Mouse (Mus musculus) hindbrain, embryonic 16.5 days (tissue): ENCODE results near the gene Mcm9. TPM values are rescaled to one million over a fixed set of nuclear protein-coding genes. Genes with fewer than 3 reads are reported as not detected.
A peak's percentile ranks its signal among the peaks of the same experiment; 100 is the strongest.

Experiments used
- ATAC-seq: fragments of 200-750 bp; cut with Nextera tagmentation; 2 replicates; pipeline ENCODE4 v1.8.0; 2017; ENCODE audit warnings: moderate TSS enrichment, moderate library complexity
- H3K27ac ChIP-seq: fragments of 300-500 bp; sonication (generic); 2 replicates; pipeline ENCODE4 v1.5.1; 2014; ENCODE audit warnings: low read depth, mild to moderate bottlenecking, control low read depth, low read length, moderate library complexity
- H3K27me3 ChIP-seq: fragments of 300-500 bp; sonication (generic); replicated peaks from 2 replicates; pipeline ENCODE4 v1.6.1; 2014; ENCODE audit warnings: low read length; ENCODE audit not compliant: control insufficient read depth, insufficient read depth
- H3K36me3 ChIP-seq: fragments of 300-500 bp; sonication (generic); 2 replicates; pipeline ENCODE4 v1.6.1; 2014; ENCODE audit warnings: mild to moderate bottlenecking, low read length, moderate library complexity, mixed read lengths; ENCODE audit not compliant: control insufficient read depth, insufficient read depth
- H3K4me1 ChIP-seq: fragments of 300-500 bp; sonication (generic); 2 replicates; pipeline ENCODE4 v1.6.1; 2014; ENCODE audit warnings: low read depth, low read length; ENCODE audit not compliant: control insufficient read depth, insufficient read depth
- H3K4me2 ChIP-seq: fragments of 300-500 bp; sonication (generic); 2 replicates; pipeline ENCODE4 v1.6.1; 2014; ENCODE audit warnings: mild to moderate bottlenecking, low read length, control low read depth, moderate library complexity
- H3K4me3 ChIP-seq: fragments of 300-500 bp; sonication (generic); 2 replicates; pipeline ENCODE4 v1.5.1; 2014; ENCODE audit warnings: mild to moderate bottlenecking, low read length, control low read depth, moderate library complexity
- H3K9ac ChIP-seq: fragments of 300-500 bp; sonication (generic); 2 replicates; pipeline ENCODE4 v1.6.1; 2014; ENCODE audit warnings: low read depth, mild to moderate bottlenecking, control low read depth, low read length, moderate library complexity
- H3K9me3 ChIP-seq: fragments of 300-500 bp; sonication (generic); 2 replicates; pipeline ENCODE4 v1.6.1; 2014; ENCODE audit warnings: mild to moderate bottlenecking, low read length, moderate library complexity; ENCODE audit not compliant: control insufficient read depth
- WGBS: fragments of 180-500 bp; shearing (Covaris S2); extraction: QIAGEN DNeasy Blood & Tissue Kit; methylation state at CpG from one replicate; pipeline ENCODE4 v1.1.7; 2014; 5-methylcytosine and 5-hydroxymethylcytosine counted together
- polyA plus RNA-seq: library from polyadenylated mRNA; unstranded; fragments of >200 nt; fragmentation: Nextera tagmentation; extraction: Ambion mirVana; gene quantifications from 2 replicates; pipeline ENCODE4 v1.2.1, GENCODE M21; 2015

The Mcm9 gene
- polyA plus RNA-seq, 1 experiment from 2014 or later, result 6.0 TPM

DNA sequence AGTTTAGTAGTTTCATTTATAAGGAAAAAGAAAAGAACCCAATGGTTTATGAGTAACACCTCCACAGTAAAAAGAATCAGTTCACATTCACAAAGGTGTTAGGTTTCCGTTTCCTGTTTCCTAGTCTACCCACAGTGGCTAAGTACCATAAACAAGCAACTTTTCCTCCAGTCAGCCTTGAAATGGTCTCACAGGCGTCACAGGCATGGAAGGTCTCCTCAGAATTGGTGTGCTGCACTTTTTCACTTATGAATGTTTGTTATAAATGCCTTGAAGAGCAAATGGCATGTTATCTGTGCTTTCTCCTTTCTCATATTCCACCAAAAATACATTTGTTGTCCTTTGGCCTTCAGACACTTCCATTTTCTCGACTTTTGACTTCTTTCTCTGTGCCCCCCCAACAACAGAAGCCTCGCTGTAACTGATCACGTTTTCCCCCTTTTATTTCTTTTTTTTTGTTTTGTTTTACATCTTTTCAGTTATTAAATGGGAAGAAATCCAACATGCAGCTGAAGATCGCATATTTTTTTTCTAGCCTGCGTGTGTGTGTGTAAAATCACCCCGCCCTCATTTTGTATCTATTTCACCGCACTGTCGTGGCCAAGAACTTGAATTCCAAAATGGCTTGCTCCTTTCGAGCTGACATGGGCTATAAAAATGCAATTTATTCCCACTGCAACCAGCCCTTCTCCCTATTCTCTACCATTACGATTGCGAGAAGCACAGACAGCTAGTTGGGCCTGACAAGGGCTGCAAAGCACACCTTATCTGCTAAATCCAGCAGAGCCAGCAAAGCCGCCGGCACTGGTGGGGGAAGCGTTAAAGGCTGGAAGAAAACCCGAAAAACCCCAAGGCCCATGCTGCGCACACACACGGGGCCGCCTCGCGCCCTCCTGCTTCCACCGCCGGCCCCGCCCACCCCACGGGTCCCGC, 34.2 kb downstream of the Mcm9 start:
- peaks cover 15% of the 10 kb centered on the region for H3K4me1 ChIP-seq
- peak; percentile 95; the same call in 1 of the 2 replicates for ATAC-seq
- peak overlapping the region; percentile 95 for H3K27ac ChIP-seq
- peak overlapping the region; percentile 97 for H3K4me3 ChIP-seq
- peak overlapping the region; percentile 77 for H3K9ac ChIP-seq
- H3K4me2 ChIP-seq, result peak overlapping the region; percentile 69
- H3K27me3 ChIP-seq, result no peaks in the 10 kb centered on the region
- H3K9me3 ChIP-seq, result no peaks in the 10 kb centered on the region
- WGBS, result 8% methylated on average over 26 of the region's 27 CpGs
- no peaks in the 10 kb centered on the region for H3K36me3 ChIP-seq

DNA sequence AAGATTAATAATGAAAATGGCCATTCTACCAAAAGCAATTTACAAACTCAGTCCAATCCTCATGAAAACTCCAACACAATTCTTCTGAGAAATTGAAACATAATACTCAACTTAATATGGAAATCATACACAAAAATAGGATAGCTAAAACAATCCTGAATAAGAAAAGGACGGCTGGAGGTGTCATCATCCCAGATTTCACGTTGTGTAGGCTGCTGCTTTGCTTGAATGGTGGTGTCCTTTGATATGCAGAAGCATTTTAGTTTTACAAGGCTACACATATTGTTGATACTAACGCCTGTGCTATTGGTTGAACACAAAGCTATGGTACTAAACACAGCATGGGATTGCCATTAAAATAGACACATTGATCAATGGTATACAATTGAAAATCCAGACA, 44.5 kb downstream of the Mcm9 start:
- ATAC-seq, result no peak
- WGBS, result 41% methylated on average over 3 of the region's 3 CpGs
- H3K36me3 ChIP-seq, result no peaks in the 10 kb centered on the region
- H3K27me3 ChIP-seq, result no peaks in the 10 kb centered on the region
- no peak overlapping the region for H3K4me3 ChIP-seq
- peaks cover 1% of the 10 kb centered on the region; the same call in 1 of the 2 replicates for H3K4me1 ChIP-seq
- no peak overlapping the region for H3K4me2 ChIP-seq
- H3K9me3 ChIP-seq, result no peaks in the 10 kb centered on the region
- H3K9ac ChIP-seq, result no peak overlapping the region
- no peak overlapping the region for H3K27ac ChIP-seq

DNA sequence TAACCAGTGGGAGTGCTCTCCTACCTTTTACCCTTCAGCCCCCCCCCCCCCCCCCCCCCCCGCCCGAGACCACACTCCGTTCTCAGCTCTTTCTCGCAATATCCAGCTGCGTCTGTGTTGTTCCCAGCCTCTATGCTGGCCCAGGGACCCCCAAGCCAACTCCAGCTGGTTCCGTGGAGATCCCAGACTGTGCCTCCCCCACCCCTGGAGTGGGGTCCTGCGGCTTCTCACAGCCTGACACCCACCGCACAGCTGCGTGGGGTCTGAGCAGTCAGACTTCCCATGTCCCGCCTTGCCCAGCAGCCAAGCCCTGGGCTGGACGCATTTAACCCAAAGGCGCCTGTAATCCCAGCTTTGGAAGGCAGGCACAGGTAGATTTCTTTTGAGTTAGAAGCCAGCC, 49.2 kb downstream of the Mcm9 start:
- Histone ChIP-seq H3K27ac (no peak overlapping the region), H3K4me1 (peaks cover 2% of the 10 kb centered on the region; the same call in 1 of the 2 replicates), H3K9me3 (no peaks in the 10 kb centered on the region), H3K4me2 (peak overlapping the region; percentile 75), H3K4me3 (peak overlapping the region; percentile 40), H3K27me3 (no peaks in the 10 kb centered on the region), H3K36me3 (no peaks in the 10 kb centered on the region), H3K9ac (peak overlapping the region; percentile 43)
- ATAC-seq, result peak; percentile 57
- 24% methylated on average over 7 of the region's 12 CpGs for whole genome bisulfite sequencing

DNA sequence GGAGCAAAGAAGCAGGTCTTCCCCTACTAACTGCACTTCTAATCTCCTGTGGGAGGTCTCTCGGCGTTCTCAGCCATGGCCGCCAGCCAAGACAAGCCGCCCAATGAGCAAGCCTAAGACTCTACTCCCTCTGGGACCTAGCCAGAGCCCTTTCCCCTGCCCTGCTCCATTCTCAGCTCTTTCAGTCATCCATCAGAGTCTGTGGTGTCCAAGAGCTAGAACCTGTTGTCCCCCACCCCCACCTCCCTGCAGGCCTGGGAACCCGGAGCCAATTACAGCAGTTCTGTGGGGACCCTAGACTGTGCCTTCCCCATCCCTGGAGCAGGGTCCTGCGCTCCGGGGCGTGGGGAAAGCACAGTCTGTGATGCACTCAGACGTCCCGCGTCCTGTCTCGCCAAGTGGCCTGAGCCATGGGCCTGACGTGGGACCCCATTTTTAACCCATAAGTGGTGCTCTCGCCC, 49.6 kb downstream of the Mcm9 start:
- WGBS, result 13% methylated on average over 13 of the region's 14 CpGs
- no peak overlapping the region for H3K27ac ChIP-seq
- H3K4me2 ChIP-seq, result peak overlapping the region; percentile 75
- H3K9me3 ChIP-seq, result no peaks in the 10 kb centered on the region
- peak overlapping the region; percentile 40 for H3K4me3 ChIP-seq
- ATAC-seq, result peak; percentile 93
- H3K4me1 ChIP-seq, result peaks cover 2% of the 10 kb centered on the region; the same call in 1 of the 2 replicates
- no peaks in the 10 kb centered on the region for H3K27me3 ChIP-seq
- H3K9ac ChIP-seq, result peak overlapping the region; percentile 58
- no peaks in the 10 kb centered on the region for H3K36me3 ChIP-seq

DNA sequence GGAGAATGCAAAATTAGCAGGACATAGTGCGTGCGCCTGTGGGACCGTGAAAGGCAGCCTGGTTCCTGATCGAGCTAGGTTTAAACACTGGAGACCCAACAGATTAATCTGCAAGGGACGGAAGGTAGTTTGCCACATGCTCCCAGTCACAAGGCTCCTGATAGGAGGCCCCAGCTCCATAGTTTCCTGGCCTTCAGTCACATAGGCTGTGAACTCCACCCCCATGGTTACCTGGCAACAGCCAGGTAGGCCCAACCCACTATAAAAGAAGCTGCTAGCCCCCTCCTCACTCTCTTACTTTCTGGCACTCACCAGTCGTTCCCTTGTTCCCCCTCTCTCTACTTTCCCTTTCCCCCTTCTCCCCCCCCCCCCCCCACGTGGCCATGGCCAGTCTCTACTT, 50.1 kb downstream of the Mcm9 start:
- H3K27ac ChIP-seq, result no peak overlapping the region
- H3K27me3 ChIP-seq, result no peaks in the 10 kb centered on the region
- no peaks in the 10 kb centered on the region for H3K36me3 ChIP-seq
- peak overlapping the region; percentile 40 for H3K4me3 ChIP-seq
- H3K9ac ChIP-seq, result no peak overlapping the region
- H3K4me2 ChIP-seq, result peak overlapping the region; percentile 75
- 40% methylated on average over 7 of the region's 7 CpGs for WGBS
- no peaks in the 10 kb centered on the region for H3K9me3 ChIP-seq
- H3K4me1 ChIP-seq, result peaks cover 2% of the 10 kb centered on the region; the same call in 1 of the 2 replicates
- peak; percentile 74 for ATAC-seq

DNA sequence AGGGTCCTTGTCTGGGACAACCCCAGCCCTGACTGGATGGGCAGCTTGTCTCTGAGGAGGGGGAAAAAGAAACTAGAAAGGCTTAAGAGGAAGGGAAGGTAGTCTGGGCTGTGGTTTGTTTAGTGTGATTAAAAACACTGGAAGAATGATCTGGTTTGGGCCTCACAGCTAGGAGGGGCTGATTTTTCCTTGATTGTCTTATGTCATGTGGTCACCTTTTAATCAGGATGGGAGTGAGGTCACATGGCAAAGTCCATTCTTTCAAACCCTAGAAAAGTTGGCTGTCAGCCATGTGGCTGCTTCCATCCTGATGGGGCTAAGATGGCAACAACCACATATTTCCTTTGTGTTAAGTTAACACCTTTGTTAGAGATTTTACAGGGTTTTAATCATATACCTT, 61.7 kb downstream of the Mcm9 start:
- H3K9me3 ChIP-seq, result no peaks in the 10 kb centered on the region

DNA sequence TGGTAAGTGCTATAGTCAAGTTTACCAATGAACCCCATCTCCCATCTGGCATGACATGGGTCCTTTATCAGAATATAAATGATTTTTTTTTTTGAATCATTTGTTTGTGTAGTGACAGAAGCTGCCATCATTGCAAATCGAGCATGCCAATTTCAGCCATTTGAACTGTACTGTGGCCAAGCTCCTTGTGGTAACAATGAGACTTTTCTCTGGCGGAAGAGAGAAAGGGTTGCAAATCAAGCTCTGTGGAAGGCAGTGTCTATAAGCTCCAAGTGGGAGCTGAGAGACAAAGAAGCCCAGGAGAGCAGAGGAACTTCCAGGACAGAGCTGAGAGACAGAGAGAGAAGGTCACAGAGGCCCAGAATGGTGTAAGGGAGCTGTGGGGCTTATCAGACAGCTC, 64.7 kb downstream of the Mcm9 start:
- H3K9me3 ChIP-seq, result no peaks in the 10 kb centered on the region
- no peak overlapping the region for H3K4me2 ChIP-seq
- no peaks in the 10 kb centered on the region for H3K36me3 ChIP-seq
- no peaks in the 10 kb centered on the region for H3K27me3 ChIP-seq
- ATAC-seq, result no peak
- 67% methylated on average over 2 of the region's 2 CpGs for WGBS
- no peaks in the 10 kb centered on the region for H3K4me1 ChIP-seq
- H3K4me3 ChIP-seq, result no peak overlapping the region
- H3K27ac ChIP-seq, result no peak overlapping the region
- H3K9ac ChIP-seq, result no peak overlapping the region

More for the DNA sequence above, 61.7 kb downstream of the Mcm9 start:
- Histone ChIP-seq H3K36me3 (no peaks in the 10 kb centered on the region), H3K27ac (no peak overlapping the region), H3K4me2 (no peak overlapping the region), H3K9ac (no peak overlapping the region), H3K27me3 (no peaks in the 10 kb centered on the region), H3K4me3 (no peak overlapping the region), H3K4me1 (no peaks in the 10 kb centered on the region)
- ATAC-seq, result no peak

DNA sequence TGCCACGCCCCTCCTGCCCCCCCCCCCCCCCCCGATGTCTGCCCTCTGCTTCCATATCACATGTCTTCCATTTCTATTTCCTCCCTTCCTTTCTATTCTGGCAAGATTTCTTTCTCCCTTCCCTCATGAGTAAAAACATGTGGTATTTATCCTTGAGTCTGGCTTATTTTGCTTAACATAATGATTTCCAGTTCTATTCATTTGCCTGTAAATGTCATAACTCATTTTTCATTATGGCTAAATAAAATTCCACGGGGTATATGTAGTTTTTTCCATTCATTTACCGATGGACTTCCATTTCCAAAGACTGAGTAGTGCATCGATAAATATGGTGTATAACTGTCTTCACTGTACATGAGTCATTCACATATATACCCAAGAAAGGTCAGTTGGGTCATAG, 68.2 kb downstream of the Mcm9 start:
- Histone ChIP-seq H3K36me3 (no peaks in the 10 kb centered on the region), H3K27me3 (no peaks in the 10 kb centered on the region), H3K27ac (no peak overlapping the region), H3K4me3 (no peak overlapping the region), H3K4me1 (no peaks in the 10 kb centered on the region), H3K9ac (no peak overlapping the region), H3K9me3 (no peaks in the 10 kb centered on the region), H3K4me2 (no peak overlapping the region)
- 92% methylated on average over 5 of the region's 5 CpGs for WGBS
- ATAC-seq, result no peak

DNA sequence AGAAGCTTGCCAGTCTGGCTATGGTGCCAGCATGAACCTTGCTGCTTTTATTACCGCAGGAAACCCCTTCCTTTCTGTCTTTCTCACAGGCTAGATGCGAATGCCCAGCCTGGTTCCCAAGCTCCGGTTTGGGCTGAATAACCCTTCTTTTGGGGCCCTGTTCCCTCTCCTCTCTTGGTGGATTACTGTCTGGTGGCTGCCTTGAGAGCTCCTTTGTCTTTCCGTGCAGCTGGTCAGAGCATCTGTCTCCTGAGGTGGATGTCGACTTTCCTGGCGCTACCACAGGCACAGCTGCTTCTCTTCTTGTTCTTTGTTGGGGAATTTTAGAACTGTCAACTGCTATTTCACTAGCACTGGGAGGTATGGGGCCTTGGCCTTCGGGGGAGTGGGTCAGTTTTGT, 92.6 kb downstream of the Mcm9 start:
- 70% methylated on average over 7 of the region's 7 CpGs for WGBS
- H3K4me3 ChIP-seq, result no peak overlapping the region
- ATAC-seq, result no peak

More for the DNA sequence above, 92.6 kb downstream of the Mcm9 start:
- Histone ChIP-seq H3K27ac (no peak overlapping the region), H3K27me3 (no peaks in the 10 kb centered on the region), H3K4me1 (no peaks in the 10 kb centered on the region), H3K9ac (no peak overlapping the region), H3K4me2 (no peak overlapping the region), H3K36me3 (no peaks in the 10 kb centered on the region; the same call in 1 of the 2 replicates), H3K9me3 (no peaks in the 10 kb centered on the region)
